ENCODE assay signal across 9 mouse cellular contexts in genomic region chr10:4120708-4121107, GRCm38 (mm10).
DNase-seq lines count a peak whose midpoint lies in the region; ATAC-seq lines count a peak whose summit lies in the region.
"Had no signal": no experiment of that assay in that cellular context is flagged by ENCODE, and none has a peak within 500 bp of the region (broad histone marks: within the 10 kb centered on the region; RNA-seq: fewer than 3 reads in every experiment).

No protein-coding gene starts in this region.

- H3K4me2 ChIP-seq in heart, embryonic 12.5 days = no peak overlapping the region
- H3K4me2 ChIP-seq: limb, embryonic 12.5 days had no signal

- peak; percentile 60 for ATAC-seq in heart, embryonic 12.5 days (ENCODE audit: insufficient number of reproducible peaks, low FRiP score)
- ATAC-seq in inflammation-experienced regulatory T-cells, adult 6 months = no peak
- no peak for ATAC-seq in activated CD4-positive, CD25-positive, alpha-beta regulatory T cell, adult 4 months

- H3K27me3 ChIP-seq in heart, embryonic 12.5 days (replicated peaks) = no peaks in the 10 kb centered on the region
- H3K27me3 ChIP-seq: limb, embryonic 12.5 days had no signal

- no peak overlapping the region for H3K4me3 ChIP-seq in heart, embryonic 12.5 days
- H3K4me3 ChIP-seq: limb, embryonic 12.5 days had no signal

- H3K9me3 ChIP-seq in heart, embryonic 12.5 days (replicated peaks) = no peaks in the 10 kb centered on the region
- H3K9me3 ChIP-seq: limb, embryonic 12.5 days had no signal

- 72% methylated on average over 10 of the region's 10 CpGs for WGBS in heart, embryonic 12.5 days

- no peaks in the 10 kb centered on the region for H3K36me3 ChIP-seq in heart, embryonic 12.5 days
- H3K36me3 ChIP-seq: limb, embryonic 12.5 days had no signal

- no peak overlapping the region for H3K27ac ChIP-seq in heart, embryonic 12.5 days (ENCODE audit: poor library complexity, severe bottlenecking)
- H3K27ac ChIP-seq: limb, embryonic 12.5 days had no signal

- peak; percentile 24 for DNase-seq in ovary, postnatal 36 days (ENCODE audit: low spot score)
- no peak for DNase-seq in ovary, postnatal 14 days (ENCODE audit: low spot score)
- DNase-seq in kidney, postnatal 25 days = peak; percentile 65 to 85
- peak; percentile 18 to 25 for DNase-seq in thymus, postnatal 10 days (ENCODE audit: low spot score in 2 of 2)
- no peak for DNase-seq in spleen, adult 12 weeks (ENCODE audit: low spot score)

- peaks cover 7% of the 10 kb centered on the region for H3K4me1 ChIP-seq in heart, embryonic 12.5 days (replicated peaks)

- H3K9ac ChIP-seq in heart, embryonic 12.5 days = no peak overlapping the region
- H3K9ac ChIP-seq: limb, embryonic 12.5 days had no signal

Comparison
In these comparisons a context has a peak if more than half of its experiments do, and no peak if none do; other contexts are left out.
1. DNase-seq: peak in ovary, postnatal 36 days (single experiment), kidney, postnatal 25 days (2 of 2) and thymus, postnatal 10 days (2 of 2); none in ovary, postnatal 14 days (single experiment) and spleen, adult 12 weeks (single experiment).